Mouse (Mus musculus) brain, embryonic 14.5 days (tissue): ENCODE data around the gene Cog5. TPM values are rescaled to one million over a fixed set of nuclear protein-coding genes. Genes with fewer than 3 reads are reported as not detected.

Experiments
- DNase-seq: peaks from one replicate; pipeline ENCODE4 v3.0.0-alpha.2; 2011; ENCODE audit warnings: low read depth
- CTCF ChIP-seq: fragments of 200-500 bp; IDR thresholded peaks from 2 replicates; pipeline ENCODE4 v1.5.1; 2012; ENCODE audit warnings: inconsistent platforms, mild to moderate bottlenecking, moderate library complexity, borderline replicate concordance; ENCODE audit not compliant: insufficient read depth, insufficient read length; ENCODE audit errors: extremely low read depth
- POLR2A ChIP-seq: fragments of 200-500 bp; IDR thresholded peaks from 2 replicates; pipeline ENCODE4 v1.6.1; 2012; ENCODE audit warnings: mild to moderate bottlenecking, inconsistent platforms, borderline replicate concordance; ENCODE audit not compliant: poor library complexity, insufficient read depth, insufficient read length, severe bottlenecking; ENCODE audit errors: extremely low read depth
- polyA plus RNA-seq: library from polyadenylated mRNA; depleted of rRNA; stranded (reverse); fragments of >200 nt; gene quantifications from 2 replicates; pipeline ENCODE4 v1.2.3, GENCODE M21; 2012

The Cog5 gene
- polyA plus RNA-seq, 1 experiment: 32.9 TPM

DNA sequence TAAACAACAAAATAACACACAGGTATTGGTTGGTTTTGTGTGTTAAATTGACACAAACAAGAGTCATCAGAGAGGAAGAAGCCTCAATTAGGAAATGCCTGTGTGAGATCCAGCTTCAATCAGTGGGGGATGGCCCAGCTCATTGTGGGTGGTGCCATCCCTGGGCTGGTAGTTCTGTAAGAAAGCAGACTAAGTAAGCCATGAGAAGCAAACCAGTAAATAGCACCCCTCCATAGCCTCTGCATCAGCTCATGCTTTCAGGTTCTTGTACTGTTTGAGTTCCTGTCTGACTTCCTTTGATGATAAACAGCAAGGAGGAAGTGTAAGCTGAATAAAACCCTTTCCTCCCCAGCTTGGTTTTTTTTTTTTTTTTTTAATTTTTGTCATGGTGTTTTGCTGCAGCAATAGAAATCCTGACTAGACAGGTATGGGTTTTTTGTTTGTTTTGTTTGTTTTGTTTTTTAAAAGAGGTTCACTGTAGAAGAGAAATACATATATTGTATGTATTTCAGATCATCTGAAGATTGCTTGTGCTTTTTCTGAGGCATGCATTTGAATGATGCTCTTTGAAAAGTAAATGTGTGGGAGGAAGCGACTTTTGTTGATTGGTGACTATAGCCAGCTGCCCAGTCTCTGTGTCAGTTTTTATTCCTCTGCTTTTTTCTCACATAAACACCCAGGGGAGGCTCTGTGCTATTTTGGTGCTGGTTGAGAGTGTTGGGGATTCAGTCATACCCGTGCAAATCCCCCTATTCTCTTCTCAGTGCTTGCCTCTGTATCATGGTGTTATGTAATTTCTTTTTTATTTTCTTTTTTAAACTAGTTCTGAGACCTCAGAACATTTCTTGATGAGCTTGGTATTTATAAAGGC, 101.5 kb downstream of the Cog5 start:
- TF ChIP-seq POLR2A: no peak
- TF ChIP-seq CTCF: no peak
- DNase-seq: no peak

DNA sequence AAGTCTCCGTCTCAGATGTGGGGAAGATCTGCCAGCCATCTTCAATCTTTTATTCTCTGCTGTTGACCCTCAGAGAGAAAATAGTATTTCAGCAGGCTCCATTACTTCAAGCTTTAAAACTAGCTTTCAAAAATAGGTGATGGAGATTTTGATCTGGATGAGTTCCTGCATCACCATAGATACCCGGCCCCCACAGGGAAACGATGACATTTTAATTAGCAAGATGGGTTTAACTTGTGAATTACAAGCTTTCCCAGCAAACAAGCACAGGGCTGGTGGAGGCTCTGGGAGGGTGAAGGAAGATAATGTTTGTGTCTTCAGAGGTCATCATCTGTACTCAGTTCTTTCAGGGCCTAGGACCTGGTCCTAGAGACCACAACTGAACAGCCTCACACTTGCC, 118.9 kb downstream of the Cog5 start:
- TF ChIP-seq POLR2A: no peak
- no peak for TF ChIP-seq CTCF
- DNase-seq: peak; percentile 19

DNA sequence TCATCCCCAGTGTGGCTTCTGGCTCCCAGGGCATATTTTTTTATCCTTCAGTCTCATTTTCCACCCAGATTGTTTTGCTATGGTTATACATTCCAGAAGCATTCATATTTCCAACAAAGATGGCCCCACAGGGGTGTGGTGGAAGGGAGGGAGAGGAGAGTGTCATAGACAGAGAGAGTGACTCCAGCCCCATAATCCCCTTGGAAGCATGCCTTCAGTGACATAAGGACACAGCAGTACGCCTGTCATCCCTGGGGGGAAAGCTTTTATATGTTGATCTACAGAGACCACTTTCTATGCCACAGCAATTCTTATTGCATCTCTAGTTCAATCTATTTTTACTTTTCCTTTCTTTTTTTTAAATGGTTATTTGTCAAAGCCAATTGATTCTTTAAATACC, 129.6 kb downstream of the Cog5 start:
- peak; percentile 12 for DNase-seq

DNA sequence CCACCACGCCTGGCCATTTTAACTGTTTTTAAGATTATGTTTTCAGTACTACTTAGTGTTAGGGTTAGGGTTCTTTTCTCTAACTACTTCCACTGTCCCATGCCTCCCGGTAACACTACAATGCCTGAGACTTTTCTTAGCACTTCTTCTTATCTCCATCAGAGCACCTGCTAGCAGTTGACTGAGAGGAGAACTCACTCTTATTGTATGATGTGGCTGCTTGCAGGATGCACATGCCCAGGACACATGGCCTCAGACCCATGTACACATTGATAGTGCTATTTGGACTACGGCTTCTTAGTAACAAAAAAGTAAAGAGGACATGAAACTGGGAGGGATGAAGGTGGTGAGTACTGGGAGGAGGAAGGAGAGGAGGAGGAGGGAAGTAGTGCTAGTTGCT, 133.9 kb downstream of the Cog5 start:
- no peak for TF ChIP-seq POLR2A
- TF ChIP-seq CTCF: no peak
- no peak for DNase-seq

More for the DNA sequence above, 129.6 kb downstream of the Cog5 start:
- no peak for TF ChIP-seq POLR2A
- no peak for TF ChIP-seq CTCF

DNA sequence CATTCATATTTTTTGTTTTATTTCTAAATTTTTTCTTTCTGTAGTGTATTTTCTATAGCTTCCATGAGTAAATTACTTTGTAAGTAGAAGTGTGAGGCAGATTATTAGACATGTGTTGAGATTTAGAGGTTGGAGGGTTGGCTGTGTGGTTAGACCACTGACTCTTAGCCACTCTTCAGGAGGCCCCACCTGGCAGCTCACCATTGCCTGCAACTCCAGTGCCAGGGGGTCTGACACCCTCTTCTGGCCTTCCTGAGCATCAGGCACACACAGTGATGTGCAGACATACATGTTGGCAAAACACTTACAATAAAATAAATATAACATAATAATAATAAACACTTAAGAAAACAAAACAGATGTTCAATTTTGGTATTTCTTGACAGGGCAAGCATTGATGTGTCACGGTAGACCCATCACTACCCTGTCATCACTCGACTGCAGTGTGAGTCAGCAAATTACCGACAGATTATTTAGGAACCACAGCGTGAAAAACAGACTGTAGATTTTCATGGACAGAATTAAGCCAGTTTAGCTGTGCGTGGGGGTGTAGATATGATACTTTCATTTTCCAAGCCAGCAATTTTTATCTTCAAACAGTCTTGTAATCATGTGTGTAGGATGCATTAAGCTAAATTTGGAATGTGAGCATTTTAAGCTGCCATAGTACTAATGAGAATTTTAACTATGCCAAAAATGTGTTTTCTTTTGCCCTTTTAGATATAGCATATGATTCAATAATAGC, 151.9 kb downstream of the Cog5 start:
- no peak for TF ChIP-seq CTCF
- TF ChIP-seq POLR2A: no peak
- no peak for DNase-seq

DNA sequence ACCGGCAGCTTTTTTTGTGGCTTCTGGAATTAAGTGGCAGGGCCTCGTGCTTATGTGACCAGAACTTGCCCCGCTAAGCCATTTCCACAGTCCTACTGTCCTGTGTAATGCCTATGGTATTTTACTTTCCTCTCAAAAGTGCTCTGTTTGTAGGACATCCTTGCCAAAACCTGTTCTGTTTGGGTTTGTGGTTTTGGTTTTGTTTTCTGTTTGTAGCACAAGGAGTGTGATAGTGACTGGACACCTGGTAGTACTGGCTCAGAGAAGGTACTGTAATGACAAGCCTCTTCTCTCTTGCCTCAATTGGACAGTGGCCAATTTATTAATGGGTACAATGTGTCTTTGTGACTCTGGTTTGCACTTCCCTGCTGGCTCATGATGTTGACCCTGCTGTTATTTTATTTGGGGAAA, 163.4 kb downstream of the Cog5 start:
- peak; percentile 50 for DNase-seq
- TF ChIP-seq CTCF: no peak
- no peak for TF ChIP-seq POLR2A

DNA sequence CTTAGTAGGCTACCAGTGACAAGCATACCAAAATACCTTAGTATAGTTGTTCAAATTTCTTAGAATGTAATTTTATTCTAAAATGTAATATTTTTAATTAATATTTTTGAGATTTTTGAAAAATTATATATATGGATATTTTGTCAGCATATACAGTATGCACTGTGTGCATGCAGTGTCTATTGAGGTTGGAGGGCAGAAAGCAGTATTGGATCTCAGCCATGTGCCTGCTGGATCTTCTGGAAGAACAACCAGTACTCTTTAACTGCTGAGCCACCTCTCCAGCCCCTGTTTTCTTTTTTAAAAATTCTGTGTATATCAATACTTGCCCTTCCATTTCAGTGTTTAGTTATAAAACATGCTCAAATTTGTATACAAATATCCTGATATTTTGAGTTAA, 164.4 kb downstream of the Cog5 start:
- no peak for DNase-seq
- TF ChIP-seq POLR2A: no peak
- no peak for TF ChIP-seq CTCF

DNA sequence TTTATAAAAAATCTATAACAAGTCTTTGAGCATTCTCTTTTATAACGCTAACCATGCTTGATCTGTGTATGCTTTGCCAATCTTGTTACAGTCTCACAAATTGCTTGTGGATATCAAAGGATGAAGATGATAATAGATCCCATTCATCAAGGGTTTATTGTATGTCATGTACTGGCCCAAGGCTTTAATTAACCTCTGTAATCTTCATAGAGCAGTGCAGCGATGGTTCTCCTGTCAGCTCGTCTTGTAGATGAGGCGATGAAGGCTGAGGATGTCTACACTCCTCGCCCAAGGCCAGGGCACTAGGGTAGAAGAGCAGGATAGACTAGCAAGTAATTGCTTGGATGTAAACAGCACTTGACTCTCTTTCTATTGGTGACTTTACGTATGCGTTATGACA, 164.9 kb downstream of the Cog5 start:
- no peak for DNase-seq
- TF ChIP-seq CTCF: no peak
- no peak for TF ChIP-seq POLR2A

DNA sequence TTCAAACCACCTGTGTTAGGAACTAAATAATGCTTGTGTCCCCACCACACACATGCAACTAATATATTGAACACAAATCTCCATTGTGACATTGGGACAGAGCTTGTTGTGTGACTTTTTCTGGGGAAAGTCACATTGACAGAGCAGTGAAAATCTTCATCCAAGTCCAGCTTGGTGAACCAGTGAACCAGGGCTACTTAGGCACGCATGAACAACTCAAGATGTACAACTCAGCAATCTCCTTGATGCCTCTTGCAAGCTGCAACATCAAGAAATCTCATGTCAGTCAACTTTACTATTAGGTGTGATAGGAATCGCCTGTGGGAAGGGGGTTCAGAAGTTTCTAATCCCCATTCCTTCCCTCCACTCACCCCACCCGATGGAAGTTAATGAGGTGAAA, 169.0 kb downstream of the Cog5 start:
- DNase-seq: no peak
- TF ChIP-seq CTCF: no peak
- TF ChIP-seq POLR2A: no peak

DNA sequence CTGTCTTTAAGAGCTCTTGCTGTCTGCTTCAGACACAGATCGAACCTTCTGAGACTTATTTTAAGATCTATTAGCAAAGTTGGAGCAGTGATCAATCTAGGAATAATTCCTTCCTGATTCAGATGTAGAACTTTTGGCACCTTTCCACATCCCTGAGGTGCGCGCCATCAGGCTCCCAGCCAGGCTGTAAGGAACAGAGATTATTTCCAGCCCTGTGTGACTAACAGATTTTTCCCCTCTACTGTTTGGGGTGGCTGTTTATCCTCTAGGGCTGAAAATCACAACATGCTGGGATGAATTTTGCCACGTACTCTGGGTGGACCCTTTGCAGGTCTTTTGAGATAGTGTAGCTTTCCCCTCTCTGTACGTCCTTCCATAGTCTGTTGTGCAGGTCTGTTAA, 170.2 kb downstream of the Cog5 start:
- peak; percentile 29 for DNase-seq
- TF ChIP-seq POLR2A (no peak), CTCF (no peak)

DNA sequence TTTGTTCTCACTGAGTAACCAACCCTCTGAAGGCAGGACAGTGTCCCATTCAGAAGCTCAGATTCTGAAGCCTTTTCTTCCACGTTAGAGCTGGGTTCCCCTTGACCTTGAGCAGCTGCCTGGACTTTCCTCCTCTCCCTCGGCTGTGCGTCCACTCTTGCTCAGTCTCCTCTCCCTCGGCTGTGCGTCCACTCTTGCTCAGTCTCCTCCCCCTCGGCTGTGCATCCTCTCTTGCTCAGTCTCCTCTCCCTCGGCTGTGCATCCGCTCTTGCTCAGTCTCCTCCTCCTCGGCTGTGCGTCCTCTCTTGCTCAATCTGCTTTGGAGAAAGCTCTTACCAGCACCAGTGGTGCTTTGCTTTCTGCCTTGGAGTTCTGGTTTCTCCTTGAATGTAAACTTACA, 171.2 kb downstream of the Cog5 start:
- no peak for DNase-seq
- no peak for TF ChIP-seq CTCF

DNA sequence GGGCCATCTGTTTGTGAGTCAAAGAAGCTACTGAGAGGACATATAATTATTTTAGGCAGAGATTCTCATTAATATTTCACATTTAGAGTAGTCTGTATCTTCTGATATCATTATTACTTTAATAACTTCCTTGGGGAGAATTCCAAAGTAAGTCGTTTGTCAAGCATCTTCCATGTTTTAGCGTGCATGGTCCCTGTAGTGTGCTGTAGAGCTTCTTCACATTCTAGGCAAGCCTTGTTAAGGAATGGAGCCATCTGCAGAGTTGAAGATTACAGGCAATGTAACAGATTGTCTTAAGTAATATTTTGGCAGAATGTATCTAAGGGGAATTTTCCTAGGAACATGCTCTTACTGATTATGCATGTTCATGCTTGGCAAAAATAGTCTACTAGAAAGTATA, 171.8 kb downstream of the Cog5 start:
- peak; percentile 75 for DNase-seq
- TF ChIP-seq POLR2A (no peak), CTCF (no peak)
